Mouse (Mus musculus): Measurements from ENCODE around the gene 6430571L13Rik. TPM values are rescaled to one million over a fixed set of nuclear protein-coding genes. Genes with fewer than 3 reads are reported as not detected.

The 6430571L13Rik gene
- polyA plus RNA-seq, 1 experiment from 2014 or later: 0.72 TPM

DNA sequence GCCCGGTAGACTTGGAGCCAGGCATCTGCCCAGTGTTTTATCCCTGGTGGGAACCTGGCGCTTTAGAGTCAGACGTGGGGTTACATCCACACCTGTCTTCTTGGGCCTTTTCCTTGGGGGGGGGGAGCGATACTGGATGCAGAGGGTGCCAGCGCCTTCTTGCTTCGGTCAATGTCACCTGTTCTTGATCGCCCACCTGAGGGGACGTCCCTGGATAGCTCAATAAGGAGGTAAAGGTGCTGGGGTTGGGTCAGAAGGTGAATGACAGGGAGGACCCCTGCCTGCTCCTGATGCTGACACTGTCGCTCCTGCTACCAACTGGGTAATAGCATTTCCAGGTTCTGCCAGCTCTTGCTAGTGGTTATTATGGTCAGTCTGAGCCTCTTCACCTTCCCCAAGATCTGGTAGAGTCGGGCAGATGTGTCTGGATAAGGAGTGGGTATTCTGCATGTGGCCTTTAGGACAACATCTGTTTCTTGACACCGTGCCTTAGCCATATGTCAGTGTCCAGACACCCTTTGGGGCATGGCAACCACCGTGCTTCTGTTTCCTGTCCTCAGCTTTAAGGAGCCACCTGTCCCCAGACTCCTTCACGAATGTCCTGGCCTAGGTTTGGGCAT is 60.4 kb downstream of the 6430571L13Rik start:
- Histone ChIP-seq H3K36me3 (replicated peaks; ENCODE audit: control insufficient read depth, insufficient read depth, low read depth, low read length) (no peaks in the 10 kb centered on the region), H3K4me3 (ENCODE audit: low read depth, low read length) (peak overlapping the region; percentile 79), H3K9ac (replicated peaks; ENCODE audit: low read length) (no peak overlapping the region), H3K4me1 (ENCODE audit: control insufficient read depth, insufficient read depth, low read length) (peaks cover 7% of the 10 kb centered on the region), H3K27ac (replicated peaks; ENCODE audit: low read depth, low read length) (no peak overlapping the region), H3K9me3 (replicated peaks; ENCODE audit: control insufficient read depth, low read length) (no peaks in the 10 kb centered on the region), H3K4me2 (ENCODE audit: low read depth, low read length) (peak overlapping the region; percentile 99), H3K27me3 (ENCODE audit: control insufficient read depth, insufficient read depth, low read length) (peaks cover 49% of the 10 kb centered on the region)
- DNase-seq (ENCODE audit: low spot score) (no peak), ATAC-seq (replicated peaks; ENCODE audit: insufficient number of reproducible peaks, low FRiP score, low TSS enrichment, low read depth) (no peak)
- 19% methylated on average over 13 of the region's 13 CpGs for WGBS

Other genes with a start within 250 kb of the 6430571L13Rik start
- gene Dock3, start 108.7 kb upstream of the 6430571L13Rik start, polyA plus RNA-seq (2014; fragmentation: Nextera tagmentation; extraction: Ambion mirVana): 0.46 and 2.2 TPM in 2 replicates
- gene Mapkapk3, start 50.7 kb upstream of the 6430571L13Rik start, polyA plus RNA-seq (2014; fragmentation: Nextera tagmentation; extraction: Ambion mirVana): 3.7 and 4.1 TPM in 2 replicates
- 3.4 and 3.7 TPM in 2 replicates for gene Cish, start 44.6 kb upstream of the 6430571L13Rik start, polyA plus RNA-seq (2014; fragmentation: Nextera tagmentation; extraction: Ambion mirVana)
- gene Hemk1, start 2.3 kb upstream of the 6430571L13Rik start, polyA plus RNA-seq (2014; fragmentation: Nextera tagmentation; extraction: Ambion mirVana): 8.2 and 11.0 TPM in 2 replicates
- 0.59 and 0.63 TPM in 2 replicates for gene Cacna2d2, start 59.0 kb downstream of the 6430571L13Rik start, polyA plus RNA-seq (2014; fragmentation: Nextera tagmentation; extraction: Ambion mirVana)
- gene Tmem115, start 193.3 kb downstream of the 6430571L13Rik start, polyA plus RNA-seq (2014; fragmentation: Nextera tagmentation; extraction: Ambion mirVana): 43.3 and 49.7 TPM in 2 replicates
- gene Cyb561d2, start 201.6 kb downstream of the 6430571L13Rik start, polyA plus RNA-seq (2014; fragmentation: Nextera tagmentation; extraction: Ambion mirVana): 14.3 and 18.9 TPM in 2 replicates
- 39.2 and 41.9 TPM in 2 replicates for gene Nprl2, start 201.6 kb downstream of the 6430571L13Rik start, polyA plus RNA-seq (2014; fragmentation: Nextera tagmentation; extraction: Ambion mirVana)
- 0.93 and 1.1 TPM in 2 replicates for gene Zmynd10, start 206.7 kb downstream of the 6430571L13Rik start, polyA plus RNA-seq (2014; fragmentation: Nextera tagmentation; extraction: Ambion mirVana)
- 42.4 and 43.3 TPM in 2 replicates for gene Rassf1, start 211.0 kb downstream of the 6430571L13Rik start, polyA plus RNA-seq (2014; fragmentation: Nextera tagmentation; extraction: Ambion mirVana)
- gene Tusc2, start 222.7 kb downstream of the 6430571L13Rik start, polyA plus RNA-seq (2014; fragmentation: Nextera tagmentation; extraction: Ambion mirVana): 68.5 and 68.9 TPM in 2 replicates
- 138 and 150 TPM in 2 replicates for gene Hyal2, start 227.3 kb downstream of the 6430571L13Rik start, polyA plus RNA-seq (2014; fragmentation: Nextera tagmentation; extraction: Ambion mirVana)
- gene Hyal1, start 236.3 kb downstream of the 6430571L13Rik start, polyA plus RNA-seq (2014; fragmentation: Nextera tagmentation; extraction: Ambion mirVana): 5.3 and 7.3 TPM in 2 replicates
- gene Naa80, start 238.3 kb downstream of the 6430571L13Rik start, polyA plus RNA-seq (2014; fragmentation: Nextera tagmentation; extraction: Ambion mirVana): 11.8 and 14.2 TPM in 2 replicates
- gene Hyal3, start 240.2 kb downstream of the 6430571L13Rik start, polyA plus RNA-seq (2014; fragmentation: Nextera tagmentation; extraction: Ambion mirVana): 0.66 TPM in 2 replicates
- 42.3 and 42.9 TPM in 2 replicates for gene Ifrd2, start 247.0 kb downstream of the 6430571L13Rik start, polyA plus RNA-seq (2014; fragmentation: Nextera tagmentation; extraction: Ambion mirVana)